Mouse (Mus musculus) left cerebral cortex, adult 8-10 months (tissue): ENCODE measurements at regions not wholly inside any gene's neighbourhood (a gene's known extent, or its start where the extent isn't known, plus 50 kb on each side); places are given as distances from the start of the nearest gene placed in this dataset.

Experiments used
- DNase-seq, 2 experiments: peaks; one replicate each; pipeline ENCODE4 v3.0.0; 2022; ENCODE audit warnings: low spot score in 2 of 2

DNA sequence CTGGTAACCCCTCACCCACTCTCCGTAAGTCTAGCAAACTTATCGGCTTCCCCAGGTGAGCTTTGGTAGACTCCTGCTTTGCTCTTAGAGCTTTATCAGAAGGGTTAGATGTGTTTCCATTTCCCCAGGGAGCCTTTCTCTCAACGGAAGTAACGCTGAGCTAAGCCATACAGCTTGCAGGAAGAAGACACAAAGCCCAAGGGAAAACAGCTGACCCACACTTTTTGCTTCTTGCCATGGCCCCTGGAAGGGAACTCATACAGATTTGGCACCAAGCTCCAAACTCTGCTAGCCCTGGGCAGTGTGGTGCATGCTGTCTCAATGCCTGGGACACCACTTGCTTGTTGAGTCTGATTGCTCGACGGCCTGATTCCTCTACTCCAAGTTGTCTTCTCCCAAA lies 242.6 kb downstream of the Sipa1l2 start:
- DNase-seq = no peak

- no peak for DNase-seq
Observed at GRCm38 (mm10) chr8:125325736-125326135, 243.9 kb downstream of the Sipa1l2 start.

DNA sequence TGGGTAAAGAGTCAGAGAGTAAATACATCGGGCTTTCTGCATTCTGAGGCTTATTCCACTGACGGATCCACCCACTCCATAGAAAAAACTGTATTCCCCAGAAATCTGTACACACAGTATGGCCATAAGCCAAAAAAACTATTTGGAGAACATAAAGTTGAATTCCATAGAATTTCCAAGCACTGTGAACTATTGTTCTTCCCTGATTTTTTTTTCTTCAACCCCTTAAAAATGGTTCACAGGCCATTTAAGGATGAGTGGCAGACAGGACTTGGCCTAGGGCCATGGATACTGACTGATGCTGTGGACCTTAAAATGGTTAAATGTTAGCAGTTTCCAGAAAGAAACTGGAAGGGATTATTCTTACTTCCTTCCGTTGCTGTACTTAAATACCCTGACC lies 247.0 kb downstream of the Sipa1l2 start:
- no peak for DNase-seq

DNA sequence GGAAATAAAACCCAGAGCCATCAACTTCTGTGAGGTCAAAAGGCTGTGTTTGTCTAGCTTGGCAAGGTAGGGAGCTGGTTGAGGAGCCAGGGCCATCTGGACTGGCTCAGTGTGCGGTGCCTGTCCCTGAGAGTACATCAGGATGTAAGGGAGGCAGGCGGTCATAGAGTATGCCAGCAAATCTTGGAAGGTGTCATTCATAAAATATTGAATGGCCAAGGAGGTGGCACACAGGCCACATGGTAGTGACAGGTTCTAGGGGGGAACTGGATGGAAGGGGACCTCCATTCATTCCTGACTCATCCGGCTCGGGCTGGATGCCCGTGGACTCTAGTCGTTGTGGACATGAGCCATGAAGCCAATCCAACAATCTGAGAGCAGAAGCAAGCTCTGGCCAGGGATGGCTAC lies 252.0 kb downstream of the Sipa1l2 start:
- no peak for DNase-seq

DNA sequence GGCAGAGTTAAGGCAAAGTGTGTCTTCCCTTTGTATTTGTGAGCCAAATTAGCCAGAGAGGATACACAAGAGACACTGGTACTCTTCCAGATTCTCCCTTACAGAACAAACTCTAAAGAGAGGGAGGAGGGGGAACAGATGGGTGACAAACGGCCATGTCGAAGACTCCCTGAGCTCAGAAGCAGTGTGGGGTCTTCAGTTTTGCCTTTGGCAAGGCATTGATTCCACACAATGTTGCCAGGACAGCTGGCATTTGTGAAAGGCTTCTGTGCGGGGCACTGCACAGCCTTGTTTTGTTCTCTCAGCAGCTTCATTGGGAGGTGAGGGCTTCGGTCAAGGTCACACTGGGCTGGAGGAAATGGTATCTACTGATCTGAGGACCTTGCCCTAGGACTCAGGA lies 253.9 kb downstream of the Sipa1l2 start:
- no peak for DNase-seq

GRCm38 (mm10) chr8:125314996-125315395 lies 254.6 kb downstream of the Sipa1l2 start:
- DNase-seq = no peak

- DNase-seq = no peak
Observed at GRCm38 (mm10) chr8:125314221-125314984, 255.2 kb downstream of the Sipa1l2 start.

DNA sequence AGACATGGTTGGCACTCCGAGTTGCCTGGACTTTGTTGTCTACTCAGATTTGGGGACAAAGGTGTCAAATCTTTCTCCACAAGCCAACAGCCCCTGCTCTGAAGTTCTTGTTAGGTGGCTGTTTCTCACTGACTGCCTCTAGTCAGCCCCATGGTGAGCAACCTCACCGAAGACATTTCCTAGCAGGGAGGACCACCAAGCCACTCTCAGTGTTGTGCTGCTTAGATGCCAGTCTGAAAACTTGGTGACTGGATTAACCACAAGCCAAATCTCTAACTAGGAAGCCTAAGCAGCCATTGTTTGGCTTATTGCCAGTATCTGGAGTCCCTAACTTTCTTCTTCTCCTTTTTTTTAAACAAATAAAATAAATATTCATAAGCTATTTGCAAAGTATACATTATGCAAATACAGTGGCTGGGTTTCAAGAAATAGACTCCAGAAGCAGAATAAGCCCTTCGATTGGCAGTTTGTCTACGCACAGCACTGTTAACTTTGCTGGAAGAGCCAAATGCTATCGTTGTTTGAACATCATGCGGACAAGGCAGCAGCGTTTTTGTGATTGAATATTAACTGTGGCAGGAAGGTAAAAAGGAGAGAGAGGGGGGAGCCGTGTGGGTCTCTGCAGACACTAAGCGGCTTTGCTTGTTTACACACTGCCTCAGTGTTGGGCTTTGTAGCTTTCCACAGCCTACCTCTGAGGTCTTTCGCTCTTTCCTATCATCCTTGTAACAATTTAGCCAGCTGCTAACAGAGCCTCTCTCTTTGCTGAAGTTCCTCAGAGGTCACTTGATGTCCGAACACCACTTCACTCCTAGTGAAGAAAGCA lies 257.4 kb downstream of the Disc1 start:
- no peak for DNase-seq
